Mouse (Mus musculus): Measurements from ENCODE around the gene Dhrs7b. TPM values are rescaled to one million over a fixed set of nuclear protein-coding genes. Genes with fewer than 3 reads are reported as not detected.

Gene Dhrs7b
- polyA plus RNA-seq, 1 experiment from 2014 or later = 32.2 TPM

DNA sequence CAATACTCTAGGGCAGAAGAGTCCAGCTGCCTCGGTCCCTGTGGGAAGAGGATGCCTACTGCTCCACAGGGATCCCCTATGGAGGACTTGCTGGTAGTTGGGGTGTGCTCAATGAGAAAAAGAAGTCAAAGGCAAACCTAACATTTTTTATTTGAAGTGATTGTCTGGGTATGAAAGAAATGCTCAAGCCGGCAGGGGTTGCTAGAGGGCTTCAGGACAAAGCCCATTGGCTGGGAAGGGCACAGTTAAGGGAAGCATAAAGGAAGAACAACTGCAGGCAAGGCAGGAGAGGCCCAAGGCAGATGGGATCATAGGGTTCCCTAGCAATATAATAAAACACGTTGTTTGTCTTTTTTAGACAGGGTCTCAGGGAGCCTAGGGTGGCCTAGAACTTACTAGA lies 77.6 kb downstream of the Dhrs7b start:
- Histone ChIP-seq H3K27me3 (replicated peaks) (no peaks in the 10 kb centered on the region), H3K36me3 (replicated peaks) (peaks cover 14% of the 10 kb centered on the region), H3K27ac (no peak overlapping the region), H3K4me3 (no peak overlapping the region), H3K4me2 (no peak overlapping the region), H3K9me3 (no peaks in the 10 kb centered on the region), H3K4me1 (peaks cover 21% of the 10 kb centered on the region), H3K9ac (no peak overlapping the region)
- ATAC-seq (replicated peaks) = no peak
- 71% methylated on average over 3 of the region's 3 CpGs for WGBS

DNA sequence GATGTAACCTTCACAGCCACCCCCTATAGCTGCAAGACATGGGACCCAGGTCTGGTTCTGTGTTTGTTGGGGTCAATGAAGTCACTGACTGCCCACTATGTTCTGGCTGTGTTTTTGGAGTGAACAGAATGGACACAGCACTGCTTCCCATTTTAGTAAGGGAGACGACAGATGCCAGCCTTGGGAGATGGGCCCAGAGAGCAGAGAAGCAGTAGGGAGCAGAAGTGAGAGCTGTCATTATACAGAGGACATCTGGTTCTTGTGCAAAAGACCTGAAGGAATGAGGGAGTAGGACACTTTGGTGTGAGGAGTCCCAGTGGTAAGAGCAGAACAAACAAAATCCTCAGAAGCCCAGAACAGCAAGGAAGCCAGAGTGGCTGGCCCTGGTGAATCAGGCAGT lies 79.2 kb downstream of the Dhrs7b start:
- H3K4me2 ChIP-seq = no peak overlapping the region
- no peak overlapping the region for H3K9ac ChIP-seq
- no peak overlapping the region for H3K4me3 ChIP-seq
- H3K4me1 ChIP-seq = peaks cover 27% of the 10 kb centered on the region
- no peak overlapping the region for H3K27ac ChIP-seq
- H3K9me3 ChIP-seq = no peaks in the 10 kb centered on the region
- ATAC-seq (replicated peaks) = no peak
- peaks cover 14% of the 10 kb centered on the region for H3K36me3 ChIP-seq (replicated peaks)
- 83% methylated on average over 1 of the region's 1 CpGs for WGBS
- no peaks in the 10 kb centered on the region for H3K27me3 ChIP-seq (replicated peaks)

Other genes starting within 250 kb of the Dhrs7b start
- gene Llgl1, start 130.9 kb upstream of the Dhrs7b start, polyA plus RNA-seq (2015; fragmentation: Nextera tagmentation; extraction: Ambion mirVana) = 53.0 and 57.9 TPM in 2 replicates
- 81.5 and 83.4 TPM in 2 replicates for gene Flii, start 103.4 kb upstream of the Dhrs7b start, polyA plus RNA-seq (2015; fragmentation: Nextera tagmentation; extraction: Ambion mirVana)
- gene Mief2, start 102.2 kb upstream of the Dhrs7b start, polyA plus RNA-seq (2015; fragmentation: Nextera tagmentation; extraction: Ambion mirVana) = 23.8 and 25.4 TPM in 2 replicates
- gene Top3a, start 53.3 kb upstream of the Dhrs7b start, polyA plus RNA-seq (2015; fragmentation: Nextera tagmentation; extraction: Ambion mirVana) = 8.2 and 9.4 TPM in 2 replicates
- gene Smcr8, start 53.1 kb upstream of the Dhrs7b start, polyA plus RNA-seq (2015; fragmentation: Nextera tagmentation; extraction: Ambion mirVana) = 6.9 and 7.1 TPM in 2 replicates
- 7.0 and 8.6 TPM in 2 replicates for gene Shmt1, start 18.9 kb upstream of the Dhrs7b start, polyA plus RNA-seq (2015; fragmentation: Nextera tagmentation; extraction: Ambion mirVana)
- 58.4 and 61.0 TPM in 2 replicates for gene Tmem11, start 48.6 kb downstream of the Dhrs7b start, polyA plus RNA-seq (2015; fragmentation: Nextera tagmentation; extraction: Ambion mirVana)
- 31.6 and 39.2 TPM in 2 replicates for gene Natd1, start 84.1 kb downstream of the Dhrs7b start, polyA plus RNA-seq (2015; fragmentation: Nextera tagmentation; extraction: Ambion mirVana)
- gene Map2k3, start 101.4 kb downstream of the Dhrs7b start, polyA plus RNA-seq (2015; fragmentation: Nextera tagmentation; extraction: Ambion mirVana) = 32.0 and 34.0 TPM in 2 replicates
- 4.6 and 4.7 TPM in 2 replicates for gene Kcnj12, start 191.9 kb downstream of the Dhrs7b start, polyA plus RNA-seq (2015; fragmentation: Nextera tagmentation; extraction: Ambion mirVana)

Data from midbrain, embryonic 15.5 days (tissue).